Mouse (Mus musculus) thymus, adult 18-20 months (tissue): ENCODE data around the gene Ugt1a7c.
"Not testable (repeated sequence)": the region's sequence is repeated elsewhere in the genome, so short reads cannot be mapped to it uniquely, and the experiment has no call there.

Experiments
- DNase-seq, 2 experiments: peaks; one replicate each; pipeline ENCODE4 v3.0.0; 2022; ENCODE audit warnings: mixed read lengths in 2 of 2

The Ugt1a7c gene

GRCm38 (mm10) chr1:88120550-88120949 is 25.7 kb downstream of the Ugt1a7c start:
- not testable (repeated sequence) for DNase-seq

GRCm38 (mm10) chr1:88121521-88121920 is 26.7 kb downstream of the Ugt1a7c start:
- not testable (repeated sequence) for DNase-seq

GRCm38 (mm10) chr1:88125827-88126360 is 31.0 kb downstream of the Ugt1a7c start:
- not testable (repeated sequence) for DNase-seq

GRCm38 (mm10) chr1:88129091-88129490 is 34.2 kb downstream of the Ugt1a7c start:
- not testable (repeated sequence) for DNase-seq

- DNase-seq, result not testable (repeated sequence)
Measured at GRCm38 (mm10) chr1:88130223-88130622, 35.4 kb downstream of the Ugt1a7c start.

GRCm38 (mm10) chr1:88133908-88134456 is 39.1 kb downstream of the Ugt1a7c start:
- DNase-seq, result no peak

GRCm38 (mm10) chr1:88134457-88135011 is 39.7 kb downstream of the Ugt1a7c start, which contains the start of gene Ugt1a6a:
Ugt1a6a (plus strand) TSS chr1:88134809.
- DNase-seq, result not testable (repeated sequence)

GRCm38 (mm10) chr1:88135229-88135904 is 40.5 kb downstream of the Ugt1a7c start:
- DNase-seq, result not testable (repeated sequence)

GRCm38 (mm10) chr1:88136646-88137045 is 41.8 kb downstream of the Ugt1a7c start:
- DNase-seq, result no peak

- DNase-seq, result no peak
Measured at GRCm38 (mm10) chr1:88137264-88137663, 42.4 kb downstream of the Ugt1a7c start.

GRCm38 (mm10) chr1:88138145-88138544 is 43.3 kb downstream of the Ugt1a7c start:
- no peak for DNase-seq

- not testable (repeated sequence) for DNase-seq
Measured at GRCm38 (mm10) chr1:88140492-88140891, 45.6 kb downstream of the Ugt1a7c start.

GRCm38 (mm10) chr1:88143966-88144675 is 49.3 kb downstream of the Ugt1a7c start:
- not testable (repeated sequence) for DNase-seq

GRCm38 (mm10) chr1:88145278-88145677 is 50.4 kb downstream of the Ugt1a7c start:
- DNase-seq, result not testable (repeated sequence)

- DNase-seq, result not testable (repeated sequence)
Measured at GRCm38 (mm10) chr1:88150133-88150532, 55.3 kb downstream of the Ugt1a7c start.

GRCm38 (mm10) chr1:88158430-88158829 is 63.6 kb downstream of the Ugt1a7c start:
- DNase-seq, result no peak

GRCm38 (mm10) chr1:88165711-88166110 is 70.8 kb downstream of the Ugt1a7c start, which contains the start of gene Ugt1a5:
Ugt1a5 (plus strand) TSS chr1:88166012.
- DNase-seq, result no peak

GRCm38 (mm10) chr1:88172190-88172589 is 77.3 kb downstream of the Ugt1a7c start:
- DNase-seq, result not testable (repeated sequence)

- DNase-seq, result no peak
Measured at GRCm38 (mm10) chr1:88179657-88180056, 84.8 kb downstream of the Ugt1a7c start.

- DNase-seq, result no peak
Measured at GRCm38 (mm10) chr1:88186325-88186935, 91.6 kb downstream of the Ugt1a7c start.

GRCm38 (mm10) chr1:88192136-88192535 is 97.3 kb downstream of the Ugt1a7c start:
- no peak for DNase-seq

GRCm38 (mm10) chr1:88195687-88196086 is 100.8 kb downstream of the Ugt1a7c start:
- no peak for DNase-seq

- no peak for DNase-seq
Measured at GRCm38 (mm10) chr1:88197443-88197842, 102.6 kb downstream of the Ugt1a7c start.
